Mouse (Mus musculus) brain, embryonic 14.5 days (tissue): ENCODE data around the gene Vmn1r27. TPM values are rescaled to one million over a fixed set of nuclear protein-coding genes. Genes with fewer than 3 reads are reported as not detected.
A peak's percentile ranks its signal among the peaks of the same experiment; 100 is the strongest.

ENCODE experiments used
- DNase-seq: peaks from one replicate; pipeline ENCODE4 v3.0.0-alpha.2; 2011; ENCODE audit warnings: low read depth
- CTCF ChIP-seq: fragments of 200-500 bp; IDR thresholded peaks from 2 replicates; pipeline ENCODE4 v1.5.1; 2012; ENCODE audit warnings: inconsistent platforms, mild to moderate bottlenecking, moderate library complexity, borderline replicate concordance; ENCODE audit not compliant: insufficient read depth, insufficient read length; ENCODE audit errors: extremely low read depth
- POLR2A ChIP-seq: fragments of 200-500 bp; IDR thresholded peaks from 2 replicates; pipeline ENCODE4 v1.6.1; 2012; ENCODE audit warnings: mild to moderate bottlenecking, inconsistent platforms, borderline replicate concordance; ENCODE audit not compliant: poor library complexity, insufficient read depth, insufficient read length, severe bottlenecking; ENCODE audit errors: extremely low read depth
- polyA plus RNA-seq: library from polyadenylated mRNA; depleted of rRNA; stranded (reverse); fragments of >200 nt; gene quantifications from 2 replicates; pipeline ENCODE4 v1.2.3, GENCODE M21; 2012; rRNA removed

Vmn1r27 gene
- polyA plus RNA-seq, result not detected in 2 replicates

GRCm38 (mm10) chr6:58218721-58219120 lies at the start of gene Vmn1r27:
TSS of gene Vmn1r27 (minus strand) at chr6:58218821.
- DNase-seq, result no peak
- TF ChIP-seq CTCF (no peak), POLR2A (no peak)

GRCm38 (mm10) chr6:58261737-58262136 lies 43.1 kb upstream of the Vmn1r27 start, which contains the start of gene Vmn1r28:
TSS of gene Vmn1r28 (plus strand) at chr6:58262037.
- no peak for DNase-seq
- TF ChIP-seq CTCF (no peak), POLR2A (no peak)

- TF ChIP-seq CTCF, result no peak
- TF ChIP-seq POLR2A, result no peak
- peak; percentile 1 for DNase-seq
These were observed 2.5 kb downstream of the Vmn1r27 start for GRCm38 (mm10) chr6:58216119-58216518.

Other genes with a start within 250 kb of the Vmn1r27 start
- gene Vmn1r25, start 238.0 kb downstream of the Vmn1r27 start, polyA plus RNA-seq, result not detected in 2 replicates
- gene Vmn1r26, start 203.7 kb downstream of the Vmn1r27 start, polyA plus RNA-seq, result not detected in 2 replicates
- not detected in 2 replicates for gene Vmn1r28, start 43.2 kb upstream of the Vmn1r27 start, polyA plus RNA-seq
- gene Vmn1r29, start 82.7 kb upstream of the Vmn1r27 start, polyA plus RNA-seq, result not detected in 2 replicates
- 0.10 TPM in 1 of 2 replicates, not detected in the other for gene Vmn1r30, start 224.6 kb upstream of the Vmn1r27 start, polyA plus RNA-seq